Mouse (Mus musculus) urinary bladder, postnatal 14 days (tissue): Measurements from ENCODE around the gene Tmem92.

ENCODE experiments used
- DNase-seq: peaks from one replicate; pipeline ENCODE4 v3.0.0; 2021; ENCODE audit warnings: low spot score

Gene Tmem92

DNA sequence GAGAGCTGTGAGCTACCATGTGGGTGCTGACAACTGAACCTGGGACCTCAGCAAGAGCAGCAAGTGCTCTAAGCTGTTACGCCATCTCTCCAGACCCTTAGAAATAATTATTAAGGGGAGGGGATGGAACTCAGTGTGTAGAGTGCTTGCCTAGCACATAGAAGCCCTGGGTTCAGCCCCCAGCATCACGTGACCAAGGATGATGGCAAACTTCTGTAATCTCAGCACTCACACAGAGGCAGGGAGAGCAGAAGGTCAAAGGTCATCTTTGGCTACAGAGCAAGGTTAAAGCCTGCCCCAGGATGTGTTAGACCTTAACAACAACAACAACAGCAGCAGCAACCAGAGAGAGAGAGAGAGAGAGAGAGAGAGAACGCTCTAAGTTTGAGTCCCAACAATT is 54.0 kb downstream of the Tmem92 start:
- no peak for DNase-seq

DNA sequence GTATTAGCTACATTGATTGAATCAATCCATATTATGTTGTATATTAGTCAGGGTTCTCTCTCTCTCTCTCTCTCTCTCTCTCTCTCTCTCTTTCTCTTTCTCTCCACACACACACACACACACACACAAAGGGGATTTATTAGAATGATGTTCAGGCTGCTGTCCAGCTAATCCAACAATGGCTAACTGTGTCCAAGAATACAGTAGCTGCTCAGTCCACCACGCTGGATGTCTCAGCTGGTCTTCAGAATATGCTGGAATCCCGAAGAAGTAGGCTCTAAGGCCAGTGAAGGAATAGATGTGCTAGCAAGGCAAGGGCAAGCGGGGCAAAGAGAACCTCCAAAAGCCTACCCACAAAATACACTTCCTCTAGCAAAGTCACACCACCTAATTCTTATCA is 55.2 kb downstream of the Tmem92 start:
- DNase-seq: no peak
